Mouse (Mus musculus): ENCODE data around the gene Il1rapl1. TPM values are rescaled to one million over a fixed set of nuclear protein-coding genes. Genes with fewer than 3 reads are reported as not detected.

Il1rapl1 gene
- 1 to 10 TPM in 2 of 4 experiments, under 1 TPM in 2; 0.21 to 1.5 (median 0.80) TPM for total RNA-seq (2022)

DNA sequence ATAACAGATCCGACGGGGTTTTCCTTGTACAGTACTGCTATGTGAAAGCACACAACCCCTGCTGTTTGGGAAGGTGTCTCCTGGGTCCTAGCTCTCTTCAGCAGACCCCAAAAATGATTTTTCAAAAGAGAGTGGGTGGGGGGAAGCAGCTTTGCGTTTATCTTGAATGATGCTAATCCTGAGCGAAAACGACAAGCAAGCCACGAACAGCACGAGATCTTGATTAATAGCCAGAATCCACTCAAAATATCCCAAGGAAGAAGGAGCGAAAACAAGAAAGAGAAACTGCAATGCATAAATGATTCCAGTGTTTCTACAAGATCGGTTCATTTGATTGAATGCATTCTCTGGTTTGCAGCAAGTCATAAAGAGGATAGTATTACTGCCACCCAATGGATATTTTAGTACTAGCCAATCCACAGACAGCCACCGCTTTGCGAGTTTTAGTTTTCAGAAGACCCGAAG is at the start of gene Il1rapl1:
TSS of gene Il1rapl1 (minus strand) at position 37 of the 465 bp plus-strand sequence.
- DNase-seq, result no peak

GRCm38 (mm10) chrX:88158037-88158436 is 42.6 kb upstream of the Il1rapl1 start:
- DNase-seq, result no peak

DNA sequence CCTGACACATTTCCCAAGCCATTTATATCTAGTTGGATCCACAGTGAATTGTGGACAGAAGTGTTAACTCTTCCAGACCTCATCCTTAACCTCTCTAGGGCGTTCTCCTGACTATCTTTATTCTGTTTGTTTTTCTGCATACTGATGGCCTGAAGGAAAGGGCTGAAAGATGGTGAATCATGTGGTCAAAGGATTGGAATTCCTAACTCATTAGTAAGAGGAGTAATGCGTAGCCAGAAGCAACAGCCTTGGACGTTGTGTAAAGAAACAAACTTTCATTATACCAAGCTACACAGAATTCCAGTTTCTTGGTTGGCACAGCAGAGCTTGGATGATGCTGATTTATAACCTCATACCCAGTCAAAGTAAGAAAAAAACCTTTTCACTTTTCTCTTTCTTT is 10.2 kb upstream of the Il1rapl1 start:
- DNase-seq, result no peak

DNA sequence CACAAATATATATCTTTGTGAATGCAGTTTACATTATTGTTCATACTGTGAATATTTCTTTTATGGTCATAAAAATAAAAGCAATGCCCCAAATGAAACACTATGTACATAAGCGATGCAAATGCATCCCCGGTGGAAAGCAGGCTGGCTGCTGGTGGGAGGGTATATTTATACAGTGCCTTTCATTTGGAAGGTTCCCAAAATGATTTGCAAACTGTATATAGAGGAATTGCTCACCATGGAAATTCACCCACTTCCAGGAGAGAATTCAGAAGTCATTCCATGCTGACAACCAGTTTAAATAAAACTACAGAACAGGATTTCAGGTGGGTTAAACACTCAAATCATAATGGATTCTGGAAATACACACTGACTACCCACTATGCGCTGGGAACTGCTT is 4.6 kb upstream of the Il1rapl1 start:
- DNase-seq, result no peak

GRCm38 (mm10) chrX:88117858-88118257 is 2.4 kb upstream of the Il1rapl1 start:
- DNase-seq, result no peak

DNA sequence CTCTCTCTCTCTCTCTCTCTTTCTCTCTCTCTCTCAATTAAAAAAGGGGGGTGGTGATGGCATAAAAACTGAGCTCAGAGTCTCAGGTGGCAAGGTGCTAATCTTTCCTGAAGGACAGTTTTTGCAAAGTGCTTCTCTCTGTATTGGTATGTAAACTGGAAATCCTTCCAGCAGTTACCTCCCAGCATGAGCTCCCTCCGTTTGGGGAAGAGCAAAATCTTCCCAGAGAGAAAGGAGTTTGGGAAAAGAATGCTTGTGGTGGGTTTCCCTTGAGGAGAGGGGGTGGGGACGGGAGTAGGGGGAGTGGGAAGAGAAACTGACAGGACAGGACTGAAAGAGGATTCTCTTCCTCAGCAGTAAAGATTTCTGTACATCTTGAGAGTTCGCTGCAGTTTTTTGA is 881 bp upstream of the Il1rapl1 start:
- no peak for DNase-seq

DNA sequence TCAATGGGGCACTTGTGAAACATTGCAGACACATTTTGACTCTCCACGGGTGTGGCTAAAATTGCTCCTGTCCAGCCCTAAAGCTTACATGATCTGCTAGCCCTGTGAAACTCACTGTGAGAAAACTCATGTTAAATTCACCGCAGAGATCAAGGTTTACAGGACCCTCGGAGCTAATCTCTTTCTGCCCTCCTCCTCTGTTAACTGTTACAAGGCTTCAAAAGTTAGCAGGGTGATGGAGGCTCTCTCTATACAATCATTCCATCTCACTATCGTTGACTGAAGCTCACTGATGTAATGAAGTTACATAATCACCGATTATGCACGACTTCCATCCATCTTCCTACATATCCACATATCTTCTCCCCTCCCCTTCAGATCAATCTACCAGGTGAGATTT is 1.9 kb downstream of the Il1rapl1 start:
- no peak for DNase-seq

DNA sequence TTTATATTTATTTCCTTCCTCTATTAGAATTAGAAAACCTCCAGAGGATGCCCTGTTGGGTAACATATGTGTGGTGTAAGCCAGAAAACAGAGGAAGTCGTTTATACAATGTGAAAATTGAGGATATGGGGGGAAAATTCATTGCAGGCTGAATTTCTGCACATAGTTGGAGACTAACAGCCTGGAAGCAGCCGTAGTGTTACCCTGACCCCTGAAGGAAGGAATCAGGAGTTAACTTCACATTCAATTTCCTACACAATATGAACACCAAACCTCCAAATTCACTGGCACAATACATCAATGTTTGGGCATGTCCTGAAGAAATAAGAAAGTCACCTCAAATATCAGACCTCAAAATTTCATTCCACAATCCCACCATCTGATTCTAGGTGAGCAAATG is 3.2 kb downstream of the Il1rapl1 start:
- DNase-seq, result no peak

- no peak for DNase-seq
These were observed 5.7 kb downstream of the Il1rapl1 start for GRCm38 (mm10) chrX:88109733-88110132.

DNA sequence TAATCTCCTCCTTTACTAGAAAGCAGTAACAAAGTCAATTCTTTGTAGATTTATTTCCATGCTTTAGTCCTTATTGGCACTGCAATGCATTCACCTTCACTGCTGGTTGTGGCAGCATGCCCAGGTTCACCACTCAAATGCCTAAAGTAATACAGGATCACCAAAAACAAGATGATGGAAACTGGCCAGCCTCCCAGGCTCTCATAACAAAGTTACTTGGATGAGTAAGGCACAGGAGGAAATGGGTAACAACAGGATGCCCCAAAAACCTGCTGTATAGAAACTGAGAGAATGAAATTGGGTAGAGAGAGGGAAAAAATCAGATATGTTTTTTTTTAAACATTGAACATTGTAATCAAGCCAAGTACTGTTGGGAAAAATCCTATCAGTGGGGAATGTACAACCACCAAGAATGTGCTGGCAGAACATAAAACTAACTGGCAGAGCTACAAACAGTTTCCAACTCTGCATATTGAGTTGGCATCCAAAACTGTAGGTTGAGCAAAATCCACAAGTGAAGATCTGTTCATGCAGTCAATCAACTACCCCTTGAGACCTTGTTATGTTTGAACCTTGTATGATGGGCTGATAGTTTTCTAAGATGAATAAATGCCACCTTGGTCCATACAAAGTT is 21.4 kb downstream of the Il1rapl1 start:
- DNase-seq, result no peak

DNA sequence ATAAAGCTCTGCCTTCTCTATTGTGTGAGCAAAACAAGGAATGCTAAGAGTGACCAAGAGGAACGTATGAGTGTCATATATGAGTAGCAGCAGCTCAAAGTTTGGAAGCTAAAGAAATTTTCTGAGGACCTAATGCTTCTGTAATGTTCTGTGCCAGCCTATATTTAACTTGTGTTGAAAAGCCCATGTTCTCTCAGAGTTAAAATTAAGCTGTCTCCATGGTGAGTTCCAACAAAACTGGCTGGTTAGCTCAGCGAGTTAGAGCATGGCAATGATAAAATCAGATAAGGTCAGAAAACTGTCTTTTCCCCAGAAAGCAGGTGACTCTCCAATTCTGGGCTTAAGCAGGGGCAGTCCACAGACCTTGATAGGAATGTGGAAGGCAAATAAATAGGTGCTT is 25.6 kb downstream of the Il1rapl1 start:
- no peak for DNase-seq

DNA sequence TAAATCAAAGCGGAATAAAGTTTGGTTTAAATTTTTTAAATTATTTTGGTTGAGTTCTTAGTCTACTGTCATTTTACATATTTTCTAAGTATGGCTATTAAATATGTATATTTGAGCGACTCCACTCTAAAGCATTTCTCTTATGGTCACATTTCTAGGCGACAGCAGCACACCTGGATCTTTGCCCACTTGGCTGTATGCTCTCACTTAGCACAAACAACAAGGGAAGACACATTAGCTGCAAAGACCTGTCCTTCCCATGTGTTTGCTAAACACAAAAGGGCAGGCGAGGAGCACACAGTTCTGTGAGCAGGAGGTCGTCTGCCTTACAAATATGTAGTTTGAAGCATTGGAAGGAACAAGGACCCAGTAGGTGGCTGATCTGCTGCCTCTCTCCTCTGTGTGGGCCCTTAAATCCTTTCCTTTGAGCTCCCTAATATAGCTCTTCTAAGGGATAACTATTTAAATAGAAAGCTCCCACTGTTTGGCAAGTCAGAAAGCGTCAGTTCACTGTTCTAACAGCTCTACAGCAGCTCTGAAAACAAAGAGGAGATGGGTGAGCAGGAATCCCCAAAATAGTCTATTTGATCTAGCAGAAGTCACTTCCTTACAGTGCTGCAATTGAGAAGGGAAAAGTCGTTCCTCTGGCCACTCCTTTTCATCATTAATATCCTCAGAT is 42.6 kb downstream of the Il1rapl1 start:
- no peak for DNase-seq

DNA sequence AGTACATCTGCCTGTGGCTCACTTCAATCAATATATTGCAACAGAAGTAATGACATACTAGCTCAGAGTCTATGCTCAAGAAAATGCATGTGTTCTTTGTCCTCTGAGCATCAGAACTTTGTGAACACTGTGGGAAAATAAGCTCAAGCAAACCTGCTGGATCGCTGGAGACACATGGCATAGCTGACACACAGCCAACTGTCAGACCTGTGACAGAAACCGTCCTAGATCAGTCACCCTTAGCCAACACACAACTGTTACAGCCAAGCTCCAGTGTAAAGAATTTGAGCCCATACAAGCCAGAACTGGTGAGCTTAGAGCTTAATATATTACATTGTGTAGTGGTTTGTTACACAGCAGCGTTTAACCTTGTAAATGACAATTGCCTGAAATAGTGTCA is 45.1 kb downstream of the Il1rapl1 start:
- no peak for DNase-seq

DNA sequence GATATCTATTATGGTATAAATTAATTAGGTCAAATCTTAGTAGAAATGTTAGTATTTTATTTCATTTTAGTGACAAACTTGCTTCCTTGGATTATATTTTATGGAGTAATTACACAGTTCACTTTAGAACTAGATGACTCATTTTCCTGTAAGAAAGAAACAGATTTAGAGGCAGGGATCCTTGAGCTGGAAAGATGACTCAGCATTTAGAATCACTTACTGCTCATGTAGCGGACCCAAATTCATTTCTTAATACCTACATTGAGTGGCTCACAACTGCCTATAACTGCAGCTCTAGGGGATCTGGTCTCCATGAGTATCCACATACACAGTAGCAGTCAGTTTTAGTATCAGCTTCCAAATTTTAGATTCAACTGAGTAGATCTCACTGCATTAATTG is 71.9 kb downstream of the Il1rapl1 start:
- DNase-seq, result no peak

DNA sequence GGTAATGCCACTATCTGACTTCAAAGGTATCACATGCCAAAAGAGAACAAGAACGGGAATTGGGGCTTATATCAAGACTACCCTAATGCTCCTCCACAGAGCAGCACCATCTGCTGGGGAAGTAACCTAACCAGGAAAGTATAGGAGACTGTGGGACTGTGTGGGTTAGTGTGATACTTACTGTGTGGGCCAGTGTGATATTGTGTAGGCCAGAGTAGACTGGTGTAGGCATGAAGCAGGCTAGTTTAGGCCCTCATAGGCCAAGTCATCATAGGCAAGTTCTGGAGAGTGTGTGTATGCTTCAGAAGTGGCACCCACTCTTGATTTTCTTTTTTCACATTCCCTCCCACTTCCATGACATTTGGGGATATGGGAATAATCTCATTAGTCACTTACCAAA is 76.5 kb downstream of the Il1rapl1 start:
- DNase-seq, result no peak

DNA sequence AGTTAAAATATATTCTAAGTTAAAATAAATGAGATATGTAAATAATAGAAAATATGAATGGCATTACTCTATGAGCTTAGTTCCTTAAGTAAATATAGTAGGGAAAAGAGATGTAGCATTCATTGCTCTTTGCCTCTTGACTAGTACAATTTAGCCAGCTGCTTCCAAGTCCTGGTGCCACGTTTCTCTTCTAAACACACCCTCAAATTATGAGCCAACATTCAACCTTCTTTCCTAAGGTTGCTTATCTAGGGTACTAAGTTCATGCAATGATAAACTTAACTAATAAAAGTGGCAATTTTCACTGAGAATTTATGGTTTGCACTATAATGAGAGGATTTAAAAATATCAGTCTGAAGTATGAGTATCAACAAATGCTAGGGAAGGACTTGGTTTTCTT is 218.3 kb downstream of the Il1rapl1 start:
- no peak for DNase-seq

DNA sequence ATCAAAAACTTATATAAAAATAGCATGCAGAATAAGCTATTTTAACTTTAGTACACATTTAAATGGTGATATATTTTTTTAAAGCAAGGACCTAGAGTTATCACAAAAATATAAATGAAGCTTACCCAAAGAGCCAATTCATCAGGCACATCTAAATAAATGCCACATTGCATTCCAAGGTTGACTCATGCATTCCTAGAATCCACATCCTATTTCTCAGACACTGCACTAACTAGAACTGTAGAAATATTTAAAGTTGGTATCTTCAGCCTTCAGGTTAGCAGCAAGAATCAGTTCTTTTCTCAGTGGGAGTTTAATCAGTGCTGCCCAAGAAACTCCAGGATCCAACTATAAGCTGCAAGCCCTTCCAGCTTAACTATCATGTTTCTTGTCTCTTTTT is 223.5 kb downstream of the Il1rapl1 start:
- no peak for DNase-seq

- DNase-seq, result no peak
These were observed 261.3 kb downstream of the Il1rapl1 start for GRCm38 (mm10) chrX:87854107-87854506.

- DNase-seq, result no peak
These were observed 301.6 kb downstream of the Il1rapl1 start for GRCm38 (mm10) chrX:87813884-87814283.

DNA sequence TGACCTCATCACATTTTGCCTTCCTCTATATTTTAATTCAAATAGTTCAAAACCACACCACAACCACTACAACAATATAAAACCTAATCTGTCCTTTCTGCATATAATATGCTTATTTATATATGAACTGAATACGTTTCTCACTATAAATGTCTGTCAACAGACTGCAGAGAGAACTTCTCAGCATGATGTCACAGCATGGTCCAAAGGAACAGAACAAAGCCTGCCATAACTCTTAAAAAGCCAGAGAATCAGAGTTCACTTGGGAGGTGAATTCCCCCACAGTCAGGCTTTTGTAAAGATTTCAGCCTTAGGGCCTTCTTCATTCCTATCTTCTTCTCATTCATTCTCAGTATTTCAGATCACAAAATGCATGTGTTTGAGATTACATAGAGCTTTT is 307.7 kb downstream of the Il1rapl1 start:
- no peak for DNase-seq

DNA sequence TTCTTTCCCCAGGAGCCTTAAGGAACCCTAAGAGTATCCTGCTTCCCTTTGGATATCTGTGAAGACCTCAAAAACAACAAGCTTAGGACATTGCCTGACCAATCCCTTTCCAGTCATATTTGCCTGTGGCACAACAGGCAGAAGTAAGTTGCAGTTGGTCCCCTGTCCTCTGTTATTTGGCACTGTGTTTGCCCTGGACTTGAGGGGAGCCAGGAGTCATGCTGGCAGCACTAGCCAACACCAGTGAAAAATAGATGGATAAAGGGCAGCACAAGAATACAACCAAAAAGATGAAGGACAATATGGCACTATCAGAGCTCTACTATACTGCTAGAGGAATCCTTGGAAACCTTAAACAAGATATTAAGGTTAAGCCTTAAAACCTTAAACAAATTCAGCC is 322.4 kb downstream of the Il1rapl1 start:
- no peak for DNase-seq

DNA sequence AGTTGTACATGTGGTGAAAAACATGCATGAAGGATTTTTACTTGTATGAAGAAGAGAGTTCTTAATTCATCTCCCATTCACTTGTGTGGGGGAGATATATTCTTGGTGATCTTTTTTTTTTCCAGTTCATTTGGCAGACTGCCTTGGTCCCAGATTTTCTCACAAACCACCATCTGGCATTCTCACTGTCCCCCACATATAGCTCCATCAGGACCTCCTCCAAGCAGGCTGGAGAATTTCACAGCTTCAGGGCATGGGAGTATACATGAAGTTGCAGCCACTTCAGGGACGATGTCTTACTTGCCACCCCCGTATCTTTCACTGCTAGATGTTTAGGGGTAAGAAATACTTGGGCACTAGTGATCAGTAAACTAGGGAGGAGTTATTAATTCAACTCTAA is 404.9 kb downstream of the Il1rapl1 start:
- no peak for DNase-seq

DNA sequence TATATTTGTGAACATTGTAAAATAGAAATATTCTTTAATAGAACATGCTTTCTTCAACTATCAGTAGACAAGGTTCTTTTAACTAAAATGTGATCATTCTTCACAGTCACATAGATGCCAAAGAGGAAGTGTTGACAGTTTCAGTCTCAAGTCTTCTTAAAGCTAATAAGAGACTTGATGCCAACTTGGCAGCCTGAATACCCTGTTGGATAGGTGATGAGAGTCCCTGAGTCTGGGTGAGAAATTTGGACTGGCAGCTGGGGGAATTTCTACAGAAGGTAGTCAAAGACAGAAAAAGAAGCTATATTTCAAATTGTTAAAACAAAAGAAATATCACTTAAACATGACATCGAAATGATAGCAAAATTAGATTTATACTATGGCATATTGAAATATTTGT is 451.6 kb downstream of the Il1rapl1 start:
- DNase-seq, result no peak

- no peak for DNase-seq
These were observed 459.8 kb downstream of the Il1rapl1 start for GRCm38 (mm10) chrX:87655644-87656043.

Data from adrenal gland, adult 8-10 months (tissue).